Mouse (Mus musculus) MEL (cell line): ENCODE results near the gene Fndc10. TPM values are rescaled to one million over a fixed set of nuclear protein-coding genes. Genes with fewer than 3 reads are reported as not detected.

Source experiments
- DNase-seq: peaks from one replicate; pipeline ENCODE4 v3.0.0; 2011; ENCODE audit warnings: low read depth, low spot score
- H3K27ac ChIP-seq: 2 replicates; pipeline ENCODE4 v1.5.1; 2012; ENCODE audit warnings: low read depth, mild to moderate bottlenecking, control low read depth, low read length, moderate library complexity; ENCODE audit not compliant: control insufficient read depth
- H3K27me3 ChIP-seq, 2 experiments: fragments of 150-350 bp in 1 of 2; sonication (generic) in 1 of 2; 2 replicates each; pipeline ENCODE4 v1.6.1; 2012; ENCODE audit warnings: low read length in 2 of 2, mild to moderate bottlenecking in 2 of 2, improper control_type of control experiment in 1 of 2, moderate library complexity in 1 of 2; ENCODE audit not compliant: insufficient read depth in 2 of 2, control insufficient read depth in 1 of 2
- H3K36me3 ChIP-seq, 2 experiments: 2 replicates each; pipeline ENCODE4 v1.6.1; 2012 to 2014; ENCODE audit warnings: low read length in 2 of 2, improper control_type of control experiment in 1 of 2, inconsistent platforms in 1 of 2, mild to moderate bottlenecking in 1 of 2; ENCODE audit not compliant: insufficient read depth in 2 of 2, control insufficient read depth in 1 of 2
- H3K4me1 ChIP-seq, 2 experiments: fragments of 150-350 bp in 1 of 2; sonication (generic) in 1 of 2; 2 replicates each; pipeline ENCODE4 v1.6.1; 2012; ENCODE audit warnings: low read length in 2 of 2, improper control_type of control experiment in 1 of 2, mild to moderate bottlenecking in 1 of 2; ENCODE audit not compliant: insufficient read depth in 2 of 2, control insufficient read depth in 1 of 2
- H3K4me3 ChIP-seq, 2 experiments: fragments of 150-350 bp in 1 of 2; sonication (generic) in 1 of 2; 2 replicates each; pipeline ENCODE4 v1.5.1; 2012; ENCODE audit warnings: low read depth in 2 of 2, low read length in 2 of 2, mild to moderate bottlenecking in 2 of 2, moderate library complexity in 2 of 2, control low read depth in 1 of 2, improper control_type of control experiment in 1 of 2; ENCODE audit not compliant: control insufficient read depth in 1 of 2, insufficient read depth in 1 of 2
- H3K79me2 ChIP-seq: 2 replicates; pipeline ENCODE4 v1.6.1; 2012; ENCODE audit warnings: mild to moderate bottlenecking, low read length, moderate library complexity; ENCODE audit not compliant: control insufficient read depth, poor library complexity, insufficient read depth
- H3K9ac ChIP-seq: 2 replicates; pipeline ENCODE4 v1.6.1; 2012; ENCODE audit warnings: low read depth, mild to moderate bottlenecking, control low read depth, low read length, moderate library complexity; ENCODE audit not compliant: control insufficient read depth, poor library complexity, severe bottlenecking
- H3K9me3 ChIP-seq: fragments of 150-350 bp; sonication (generic); replicated peaks from 2 replicates; pipeline ENCODE4 v1.6.1; 2012; ENCODE audit warnings: mild to moderate bottlenecking, low read length, improper control_type of control experiment, moderate library complexity; ENCODE audit not compliant: insufficient read depth
- BHLHE40 ChIP-seq: IDR thresholded peaks from 2 replicates; pipeline ENCODE4 v1.6.1; 2012; ENCODE audit warnings: low read depth, mild to moderate bottlenecking, inconsistent platforms, low read length, improper control_type of control experiment, borderline replicate concordance
- CHD1 ChIP-seq: IDR thresholded peaks from 2 replicates; pipeline ENCODE4 v1.6.1; 2012; ENCODE audit warnings: low read depth, mild to moderate bottlenecking, inconsistent platforms, low read length, improper control_type of control experiment
- CHD2 ChIP-seq: IDR thresholded peaks from 2 replicates; pipeline ENCODE4 v1.6.1; 2011; ENCODE audit warnings: low read length, improper control_type of control experiment
- E2F4 ChIP-seq: IDR thresholded peaks from 2 replicates; pipeline ENCODE4 v1.6.1; 2011; ENCODE audit warnings: low read depth, low read length, improper control_type of control experiment, borderline replicate concordance
- ELF1 ChIP-seq: IDR thresholded peaks from 2 replicates; pipeline ENCODE4 v1.6.1; 2014; ENCODE audit warnings: low read depth, mild to moderate bottlenecking, inconsistent platforms, low read length, improper control_type of control experiment, moderate library complexity
- EP300 ChIP-seq, 2 experiments: IDR thresholded peaks; 2 replicates each; pipeline ENCODE4 v1.6.1; 2011; ENCODE audit warnings: improper control_type of control experiment in 2 of 2, low read length in 2 of 2, low read depth in 1 of 2, mild to moderate bottlenecking in 1 of 2
- ETS1 ChIP-seq: IDR thresholded peaks from 2 replicates; pipeline ENCODE4 v1.6.1; 2012; ENCODE audit warnings: low read depth, mild to moderate bottlenecking, inconsistent platforms, low read length, improper control_type of control experiment, moderate library complexity
- HCFC1 ChIP-seq: IDR thresholded peaks from 2 replicates; pipeline ENCODE4 v1.6.1; 2012; ENCODE audit warnings: low read depth, mild to moderate bottlenecking, inconsistent platforms, low read length, improper control_type of control experiment, moderate library complexity
- JUND ChIP-seq: IDR thresholded peaks from 2 replicates; pipeline ENCODE4 v1.6.1; 2011; ENCODE audit warnings: low read depth, mild to moderate bottlenecking, improper control_type of control experiment, low read length
- MAFK ChIP-seq: IDR thresholded peaks from 2 replicates; pipeline ENCODE4 v1.6.1; 2011; ENCODE audit warnings: low read depth, mild to moderate bottlenecking, low read length, improper control_type of control experiment, borderline replicate concordance
- MXI1 ChIP-seq: IDR thresholded peaks from 2 replicates; pipeline ENCODE4 v1.6.1; 2011; ENCODE audit warnings: mild to moderate bottlenecking, low read depth, low read length, improper control_type of control experiment
- MYB ChIP-seq: IDR thresholded peaks from 2 replicates; pipeline ENCODE4 v1.6.1; 2011; ENCODE audit warnings: mild to moderate bottlenecking, low read depth, low read length, improper control_type of control experiment
- MYC ChIP-seq: IDR thresholded peaks from 2 replicates; pipeline ENCODE4 v1.6.1; 2011; ENCODE audit warnings: low read depth, mild to moderate bottlenecking, low read length, improper control_type of control experiment, moderate library complexity
- NELFE ChIP-seq: IDR thresholded peaks from 2 replicates; pipeline ENCODE4 v1.6.1; 2011; ENCODE audit warnings: low read depth, low read length, improper control_type of control experiment
- NRF1 ChIP-seq: IDR thresholded peaks from 2 replicates; pipeline ENCODE4 v1.6.1; 2014; ENCODE audit warnings: low read depth, mild to moderate bottlenecking, inconsistent platforms, low read length, improper control_type of control experiment, moderate library complexity; ENCODE audit not compliant: poor library complexity, insufficient read depth, severe bottlenecking
- POLR2A ChIP-seq, 2 experiments: IDR thresholded peaks; 2 replicates each; pipeline ENCODE4 v1.6.1; 2011 to 2012; ENCODE audit warnings: low read length in 2 of 2, mild to moderate bottlenecking in 2 of 2, control low read depth in 1 of 2, improper control_type of control experiment in 1 of 2, low read depth in 1 of 2, moderate library complexity in 1 of 2; ENCODE audit not compliant: control insufficient read depth in 1 of 2, insufficient read depth in 1 of 2, poor library complexity in 1 of 2
- POLR2AphosphoS2 ChIP-seq: IDR thresholded peaks from 2 replicates; pipeline ENCODE4 v1.6.1; 2011; ENCODE audit warnings: low read length, improper control_type of control experiment
- POLR2AphosphoS5 ChIP-seq: IDR thresholded peaks from 2 replicates; pipeline ENCODE4 v1.6.1; 2012; ENCODE audit warnings: low read depth, borderline replicate concordance, mild to moderate bottlenecking, inconsistent platforms, low read length, moderate library complexity, mixed read lengths
- RAD21 ChIP-seq: IDR thresholded peaks from 2 replicates; pipeline ENCODE4 v1.6.1; 2011; ENCODE audit warnings: mild to moderate bottlenecking, low read depth, low read length, improper control_type of control experiment
- RCOR1 ChIP-seq: IDR thresholded peaks from 2 replicates; pipeline ENCODE4 v1.6.1; 2012; ENCODE audit warnings: low read depth, mild to moderate bottlenecking, inconsistent platforms, low read length, improper control_type of control experiment
- TAL1 ChIP-seq: IDR thresholded peaks from 2 replicates; pipeline ENCODE4 v1.6.1; 2012; ENCODE audit warnings: mild to moderate bottlenecking, inconsistent platforms, low read length, moderate library complexity, mixed read lengths
- UBTF ChIP-seq: IDR thresholded peaks from 2 replicates; pipeline ENCODE4 v1.6.1; 2012; ENCODE audit warnings: low read depth, mild to moderate bottlenecking, inconsistent platforms, low read length, improper control_type of control experiment, moderate library complexity, borderline replicate concordance; ENCODE audit not compliant: insufficient read depth
- ZC3H11A ChIP-seq: IDR thresholded peaks from 2 replicates; pipeline ENCODE4 v1.6.1; 2012; ENCODE audit warnings: low read depth, mild to moderate bottlenecking, inconsistent platforms, low read length, improper control_type of control experiment
- polyA plus RNA-seq, 2 experiments: library from polyadenylated mRNA; stranded (reverse) in 1 of 2; unstranded in 1 of 2; fragments of >175 nt in 1 of 2; fragments of >200 nt in 1 of 2; gene quantifications; 2 replicates each; pipeline versions ENCODE4 v1.2.1 to v1.2.4; 2012; ENCODE audit warnings: low replicate concordance in 2 of 2, low read depth in 1 of 2; ENCODE audit not compliant: insufficient read length in 2 of 2, insufficient read depth in 1 of 2, missing spikeins in 1 of 2
- total RNA-seq: library from RNA; depleted of rRNA; stranded (reverse); fragments of 300-350 nt; gene quantifications from 2 replicates; pipeline ENCODE4 v1.2.3, GENCODE M21; 2012

Gene Fndc10
- total and polyA plus RNA-seq, 3 experiments: 2.6 to 5.9 TPM; not detected in 1

- TF ChIP-seq MYB (no peak), MYC (no peak), JUND (no peak), CHD1 (no peak)
These were observed 600 bp downstream of the Fndc10 start (continued) for GRCm38 (mm10) chr4:155694482-155695401.

DNA sequence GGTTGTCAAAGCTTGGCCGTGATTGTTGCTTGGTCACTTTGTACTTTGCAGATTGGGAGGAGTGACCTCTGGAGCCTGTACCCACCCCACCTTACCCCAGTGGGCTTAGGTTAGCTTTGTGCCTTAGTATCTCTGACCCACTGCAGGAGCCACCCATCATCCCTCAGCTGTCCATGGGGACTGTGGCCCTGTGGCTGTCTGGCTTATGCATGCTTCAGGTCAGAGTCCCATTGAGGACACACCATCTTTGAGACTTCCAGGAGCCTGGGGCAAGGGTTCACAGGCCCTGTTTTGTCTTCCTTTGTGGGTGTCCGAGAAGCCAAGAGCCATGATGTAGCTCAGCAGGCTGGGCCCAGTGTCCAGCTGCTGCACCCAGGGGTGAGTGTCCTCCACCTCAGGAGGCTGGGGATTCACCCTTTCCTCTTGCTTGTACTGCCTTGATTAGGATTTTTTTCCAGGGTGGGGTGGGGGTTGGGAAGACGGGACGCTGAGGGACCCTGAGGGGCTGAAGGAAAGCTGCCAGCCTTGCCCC, 1.5 kb downstream of the Fndc10 start:
- Histone ChIP-seq H3K27me3 (peaks cover 0 to 5% of the 10 kb centered on the region in 2 experiments; a peak in 2 of 4 replicates), H3K79me2 (no peaks in the 10 kb centered on the region; the same call in 1 of the 2 replicates), H3K4me3 (no peak overlapping the region), H3K36me3 (peaks cover 0 to 2% of the 10 kb centered on the region in 2 experiments; a peak in 1 of 4 replicates), H3K9ac (no peak overlapping the region), H3K27ac (no peak overlapping the region), H3K9me3 (no peaks in the 10 kb centered on the region), H3K4me1 (peaks cover 0 to 9% of the 10 kb centered on the region in 2 experiments; a peak in 1 of 4 replicates)
- no peak for DNase-seq
- TF ChIP-seq JUND (no peak), UBTF (no peak), MXI1 (no peak), POLR2AphosphoS2 (no peak), ELF1 (no peak)

GRCm38 (mm10) chr4:155696261-155697255, 2.4 kb downstream of the Fndc10 start:
- Histone ChIP-seq H3K9me3 (no peaks in the 10 kb centered on the region), H3K27ac (no peak overlapping the region), H3K4me1 (peaks cover 0 to 9% of the 10 kb centered on the region in 2 experiments; a peak in 1 of 4 replicates), H3K79me2 (no peaks in the 10 kb centered on the region; the same call in 1 of the 2 replicates), H3K9ac (no peak overlapping the region), H3K27me3 (peaks cover 0 to 5% of the 10 kb centered on the region in 2 experiments; a peak in 2 of 4 replicates), H3K4me3 (no peak overlapping the region), H3K36me3 (peaks cover 0 to 2% of the 10 kb centered on the region in 2 experiments; a peak in 1 of 4 replicates)
- peak; percentile 41 for DNase-seq
- TF ChIP-seq MYC: no peak
- TF ChIP-seq NRF1: no peak
- TF ChIP-seq POLR2AphosphoS5: no peak
- TF ChIP-seq NELFE: no peak
- no peak for TF ChIP-seq MXI1
- TF ChIP-seq TAL1: no peak
- no peak for TF ChIP-seq HCFC1
- no peak for TF ChIP-seq MYB
- TF ChIP-seq ZC3H11A: no peak
- TF ChIP-seq CHD2: no peak
- no peak for TF ChIP-seq BHLHE40
- no peak for TF ChIP-seq RAD21
- no peak for TF ChIP-seq E2F4
- no peak for TF ChIP-seq ETS1
- TF ChIP-seq RCOR1: no peak
- no peak for TF ChIP-seq POLR2AphosphoS2
- TF ChIP-seq POLR2A (IDR thresholded peaks at IDR 0.05; ENCODE audit: control insufficient read depth in 1 of 2, insufficient read depth in 1 of 2, low read depth in 1 of 2, low read length in 2 of 2, poor library complexity in 1 of 2): no peak
- no peak for TF ChIP-seq EP300 (IDR thresholded peaks at IDR 0.05; ENCODE audit: low read depth in 1 of 2, low read length in 2 of 2)
- TF ChIP-seq MAFK: no peak
